8 mouse cellular contexts compared by ENCODE assay signal in genomic region chr2:38826189-38826588, GRCm38 (mm10).
DNase-seq lines count a peak whose midpoint lies in the region; ATAC-seq and TF ChIP-seq lines count a peak whose summit lies in the region.

No protein-coding gene starts in this region.

- CTCF ChIA-PET in Patski (lab: Charles Lee): interaction anchor here (4.8 kb wide), 1 partner anchor 38 kb away, joined by 21 read pairs; no protein-coding TSS in a partner anchor

- no peaks in the 10 kb centered on the region for H3K9me3 ChIP-seq in heart, embryonic 11.5 days (replicated peaks; ENCODE audit: control insufficient read depth, low read length)
- H3K9me3 ChIP-seq in hindbrain, embryonic 10.5 days: no peaks in the 10 kb centered on the region
- no peaks in the 10 kb centered on the region for H3K9me3 ChIP-seq in midbrain, embryonic 14.5 days (ENCODE audit: control insufficient read depth, low read length)

- POLR2A ChIA-PET in Patski (lab: Charles Lee): no interaction called here

- TF ChIP-seq CTCF in Patski (IDR thresholded peaks at IDR 0.05): no peak

- peaks cover 8% of the 10 kb centered on the region for H3K4me1 ChIP-seq in heart, embryonic 11.5 days (ENCODE audit: control insufficient read depth, insufficient read depth, low read length)
- peaks cover 31% of the 10 kb centered on the region for H3K4me1 ChIP-seq in hindbrain, embryonic 10.5 days (replicated peaks)
- peaks cover 15% of the 10 kb centered on the region for H3K4me1 ChIP-seq in midbrain, embryonic 14.5 days (ENCODE audit: control insufficient read depth, insufficient read depth, low read length)

- in situ Hi-C loops in Patski (cut with MboI; ENCODE audit: low pct_unique_long_range_greater_than_20kb): no loop called here

- ATAC-seq in heart, embryonic 11.5 days (replicated peaks; ENCODE audit: insufficient number of reproducible peaks, low FRiP score, low TSS enrichment): no peak
- no peak for ATAC-seq in Patski
- no peak for ATAC-seq in midbrain, embryonic 14.5 days (ENCODE audit: low FRiP score, low TSS enrichment)

- H3K9ac ChIP-seq in heart, embryonic 11.5 days (ENCODE audit: low read depth, low read length): no peak overlapping the region
- H3K9ac ChIP-seq in midbrain, embryonic 14.5 days (replicated peaks; ENCODE audit: low read length): no peak overlapping the region

- H3K36me3 ChIP-seq in heart, embryonic 11.5 days (ENCODE audit: control insufficient read depth, insufficient read depth, low read length): no peaks in the 10 kb centered on the region
- peaks cover 8% of the 10 kb centered on the region for H3K36me3 ChIP-seq in hindbrain, embryonic 10.5 days
- H3K36me3 ChIP-seq in midbrain, embryonic 14.5 days (ENCODE audit: control insufficient read depth, insufficient read depth, low read length): peaks cover 1% of the 10 kb centered on the region; the same call in 1 of the 2 replicates

- H3K27me3 ChIP-seq in heart, embryonic 11.5 days (ENCODE audit: control insufficient read depth, insufficient read depth, low read length): no peaks in the 10 kb centered on the region
- no peaks in the 10 kb centered on the region for H3K27me3 ChIP-seq in Patski
- no peaks in the 10 kb centered on the region for H3K27me3 ChIP-seq in hindbrain, embryonic 10.5 days (ENCODE audit: insufficient read depth, poor library complexity, severe bottlenecking)
- no peaks in the 10 kb centered on the region for H3K27me3 ChIP-seq in midbrain, embryonic 14.5 days (ENCODE audit: control insufficient read depth, insufficient read depth, low read length)

- no peak overlapping the region for H3K27ac ChIP-seq in heart, embryonic 11.5 days (ENCODE audit: low read depth, low read length)
- H3K27ac ChIP-seq in hindbrain, embryonic 10.5 days: peak overlapping the region; percentile 94
- H3K27ac ChIP-seq in midbrain, embryonic 14.5 days (replicated peaks; ENCODE audit: low read depth, low read length): no peak overlapping the region

- H3K4me2 ChIP-seq in heart, embryonic 11.5 days: no peak overlapping the region; the same call in 1 of the 2 replicates
- peak overlapping the region; percentile 44 for H3K4me2 ChIP-seq in midbrain, embryonic 14.5 days (ENCODE audit: low read length)

- peak; percentile 14 for DNase-seq in heart, postnatal 4 days
- DNase-seq in Patski (ENCODE audit: low read depth, low spot score): peak; percentile 44
- no peak for DNase-seq in hindbrain, embryonic 10.5 days (ENCODE audit: low spot score)
- DNase-seq in midbrain, embryonic 14.5 days: peak; percentile 69
- DNase-seq in thymus, adult 18-20 months: no peak
- no peak for DNase-seq in left cerebral cortex, adult 18-20 months (ENCODE audit: low spot score in 2 of 2)
- no peak for DNase-seq in left cerebral cortex, postnatal 25 days (ENCODE audit: low spot score in 2 of 2)

- H3K4me3 ChIP-seq in heart, embryonic 11.5 days (ENCODE audit: low read depth, low read length): no peak overlapping the region
- peak overlapping the region; percentile 61 for H3K4me3 ChIP-seq in hindbrain, embryonic 10.5 days
- no peak overlapping the region; the same call in 1 of the 2 replicates for H3K4me3 ChIP-seq in midbrain, embryonic 14.5 days (replicated peaks; ENCODE audit: low read depth, low read length)

- intact Hi-C loops in left cerebral cortex, postnatal 25 days (cut with DNase I): no loop called here

Comparison
In these comparisons a context has a peak if more than half of its experiments do, and no peak if none do; other contexts are left out.
1. DNase-seq: peak in heart, postnatal 4 days (single experiment), Patski (single experiment) and midbrain, embryonic 14.5 days (single experiment); none in hindbrain, embryonic 10.5 days (single experiment), thymus, adult 18-20 months (0 of 2), left cerebral cortex, adult 18-20 months (0 of 2) and left cerebral cortex, postnatal 25 days (0 of 2).